In genomic region chr8:119944096-119944811, GRCm38 (mm10) we compare ENCODE assay signal across 9 mouse cellular contexts. TPM values are rescaled to one million over a fixed set of nuclear protein-coding genes. Genes with fewer than 3 reads are reported as not detected.
DNase-seq lines count a peak whose midpoint lies in the region; ATAC-seq and TF ChIP-seq lines count a peak whose summit lies in the region.
"Had no signal": no experiment of that assay in that cellular context is flagged by ENCODE, and none has a peak within 500 bp of the region (broad histone marks: within the 10 kb centered on the region; RNA-seq: fewer than 3 reads in every experiment).

No protein-coding gene starts in this region.

- peaks cover 11 to 47% of the 10 kb centered on the region in 2 experiments for H3K4me1 ChIP-seq in CH12.LX (ENCODE audit: control insufficient read depth in 1 of 2, insufficient read depth in 2 of 2)
- no peaks in the 10 kb centered on the region for H3K4me1 ChIP-seq in embryonic fibroblast, embryonic 13.5 days (ENCODE audit: control insufficient read depth, insufficient read depth, low read length)
- H3K4me1 ChIP-seq in heart, postnatal 0 days (ENCODE audit: control insufficient read depth, insufficient read depth), result no peaks in the 10 kb centered on the region
- no peaks in the 10 kb centered on the region for H3K4me1 ChIP-seq in liver, embryonic 12.5 days
- peaks cover 18% of the 10 kb centered on the region for H3K4me1 ChIP-seq in neural tube, embryonic 13.5 days (replicated peaks)
- H3K4me1 ChIP-seq in stomach, postnatal 0 days (replicated peaks; ENCODE audit: control insufficient read depth, insufficient read depth), result no peaks in the 10 kb centered on the region
- H3K4me1 ChIP-seq: heart, embryonic 15.5 days had no signal

- no peak for TF ChIP-seq EP300 in CH12.LX (IDR thresholded peaks at IDR 0.05; ENCODE audit: low read length)
- no peak for TF ChIP-seq EP300 in heart, postnatal 0 days (IDR thresholded peaks at IDR 0.05; ENCODE audit: low read depth)
- TF ChIP-seq EP300 in stomach, postnatal 0 days (optimal IDR thresholded peaks at IDR 0.05), result no peak

- no peak for TF ChIP-seq POLR2A in CH12.LX (IDR thresholded peaks at IDR 0.05; ENCODE audit: low read depth, low read length)
- no peak for TF ChIP-seq POLR2A in embryonic fibroblast, embryonic 13.5 days (IDR thresholded peaks at IDR 0.05; ENCODE audit: low read depth, low read length)

- peaks cover 72 to 96% of the 10 kb centered on the region in 2 experiments for H3K36me3 ChIP-seq in CH12.LX (replicated peaks in 1 of 2; ENCODE audit: control insufficient read depth in 1 of 2, insufficient read depth in 1 of 2, low read length in 1 of 2)
- peaks cover 58% of the 10 kb centered on the region for H3K36me3 ChIP-seq in heart, postnatal 0 days (replicated peaks; ENCODE audit: control insufficient read depth, insufficient read depth, low read length)
- peaks cover 100% of the 10 kb centered on the region for H3K36me3 ChIP-seq in liver, embryonic 12.5 days
- H3K36me3 ChIP-seq in neural tube, embryonic 13.5 days, result peaks cover 53% of the 10 kb centered on the region
- H3K36me3 ChIP-seq in stomach, postnatal 0 days (ENCODE audit: control insufficient read depth, insufficient read depth, low read length), result peaks cover 15% of the 10 kb centered on the region; the same call in 1 of the 2 replicates

- TF ChIP-seq CTCF in CH12.LX (conservative IDR thresholded peaks at IDR 0.05 in 1 of 2, IDR thresholded peaks at IDR 0.05 in 1 of 2; ENCODE audit: low read depth in 2 of 2, low read length in 2 of 2), result peak; percentile 80 to 84
- TF ChIP-seq CTCF in embryonic fibroblast, embryonic 13.5 days (IDR thresholded peaks at IDR 0.05; ENCODE audit: borderline replicate concordance, insufficient read depth, low read length), result peak; percentile 85
- TF ChIP-seq CTCF in heart, postnatal 0 days (IDR thresholded peaks at IDR 0.05; ENCODE audit: low read depth), result peak; percentile 93
- peak; percentile 97 for TF ChIP-seq CTCF in stomach, postnatal 0 days (IDR thresholded peaks at IDR 0.05; ENCODE audit: low read depth)

- in situ Hi-C loops in CH12.LX (cut with MboI; ENCODE audit: low pct_ligation_motif_present, low pct_unique_long_range_greater_than_20kb, low sequenced_read_pairs), result no loop called here

- no peak overlapping the region for H3K4me3 ChIP-seq in CH12.LX (replicated peaks in 1 of 3; ENCODE audit: low read depth in 2 of 3, low read length in 2 of 3, poor library complexity in 1 of 3)
- no peak overlapping the region for H3K4me3 ChIP-seq in embryonic fibroblast, embryonic 13.5 days (ENCODE audit: insufficient read depth, low read length)
- H3K4me3 ChIP-seq in heart, postnatal 0 days (ENCODE audit: low read depth, low read length), result no peak overlapping the region
- H3K4me3 ChIP-seq in liver, embryonic 12.5 days, result no peak overlapping the region
- no peak overlapping the region for H3K4me3 ChIP-seq in neural tube, embryonic 13.5 days
- H3K4me3 ChIP-seq in stomach, postnatal 0 days (ENCODE audit: low read depth, low read length), result no peak overlapping the region
- H3K4me3 ChIP-seq: heart, embryonic 15.5 days had no signal

- no peak overlapping the region for H3K4me2 ChIP-seq in CH12.LX (ENCODE audit: insufficient read depth, low read depth, poor library complexity, severe bottlenecking)
- H3K4me2 ChIP-seq in heart, postnatal 0 days (ENCODE audit: low read depth, low read length), result no peak overlapping the region
- no peak overlapping the region for H3K4me2 ChIP-seq in liver, embryonic 12.5 days
- no peak overlapping the region for H3K4me2 ChIP-seq in neural tube, embryonic 13.5 days
- H3K4me2 ChIP-seq in stomach, postnatal 0 days (replicated peaks; ENCODE audit: low read depth), result no peak overlapping the region
- H3K4me2 ChIP-seq: heart, embryonic 15.5 days had no signal

- 63% methylated on average over 9 of the region's 9 CpGs for WGBS in heart, postnatal 0 days
- 69% methylated on average over 9 of the region's 9 CpGs for WGBS in liver, embryonic 12.5 days (ENCODE audit: insufficient replicate concordance)
- WGBS in neural tube, embryonic 13.5 days, result 67% methylated on average over 9 of the region's 9 CpGs
- 58% methylated on average over 9 of the region's 9 CpGs for WGBS in stomach, postnatal 0 days

- no peaks in the 10 kb centered on the region for H3K27me3 ChIP-seq in CH12.LX (replicated peaks)
- H3K27me3 ChIP-seq in heart, postnatal 0 days (ENCODE audit: control insufficient read depth, insufficient read depth, low read length), result no peaks in the 10 kb centered on the region
- H3K27me3 ChIP-seq in liver, embryonic 12.5 days (replicated peaks), result no peaks in the 10 kb centered on the region
- no peaks in the 10 kb centered on the region for H3K27me3 ChIP-seq in neural tube, embryonic 13.5 days
- no peaks in the 10 kb centered on the region for H3K27me3 ChIP-seq in stomach, postnatal 0 days (ENCODE audit: control insufficient read depth, insufficient read depth, low read length)
- H3K27me3 ChIP-seq: heart, embryonic 15.5 days had no signal

- no peaks in the 10 kb centered on the region for H3K9me3 ChIP-seq in CH12.LX (replicated peaks; ENCODE audit: low read length)
- no peaks in the 10 kb centered on the region for H3K9me3 ChIP-seq in heart, postnatal 0 days (replicated peaks; ENCODE audit: control insufficient read depth, low read length)
- H3K9me3 ChIP-seq in liver, embryonic 12.5 days (replicated peaks), result no peaks in the 10 kb centered on the region
- H3K9me3 ChIP-seq in neural tube, embryonic 13.5 days, result no peaks in the 10 kb centered on the region
- no peaks in the 10 kb centered on the region for H3K9me3 ChIP-seq in stomach, postnatal 0 days (ENCODE audit: control insufficient read depth, low read length)
- H3K9me3 ChIP-seq: heart, embryonic 15.5 days had no signal

- H3K9ac ChIP-seq in CH12.LX (ENCODE audit: insufficient read depth, low read depth), result no peak overlapping the region
- no peak overlapping the region for H3K9ac ChIP-seq in heart, postnatal 0 days (replicated peaks; ENCODE audit: low read depth, low read length)
- H3K9ac ChIP-seq in liver, embryonic 12.5 days, result no peak overlapping the region
- no peak overlapping the region for H3K9ac ChIP-seq in neural tube, embryonic 13.5 days
- no peak overlapping the region for H3K9ac ChIP-seq in stomach, postnatal 0 days (ENCODE audit: low read length)
- H3K9ac ChIP-seq: heart, embryonic 15.5 days had no signal

- peak; percentile 68 for DNase-seq in CH12.LX (ENCODE audit: extremely low read depth)
- peak; percentile 88 for DNase-seq in brain, adult 2 months (ENCODE audit: low read depth, low spot score)
- peak; percentile 81 for DNase-seq in heart, postnatal 0 days (ENCODE audit: low spot score)
- peak; percentile 82 for DNase-seq in kidney, postnatal 14 days
- peak; percentile 83 for DNase-seq in stomach, postnatal 0 days (ENCODE audit: low spot score)

- peak; percentile 68; the same call in 1 of the 2 replicates for ATAC-seq in heart, postnatal 0 days (ENCODE audit: insufficient read depth, low read depth)
- peak; percentile 57; the same call in 1 of the 2 replicates for ATAC-seq in liver, embryonic 12.5 days
- peak; percentile 47; the same call in 1 of the 2 replicates for ATAC-seq in neural tube, embryonic 13.5 days (ENCODE audit: low read depth)
- ATAC-seq in stomach, postnatal 0 days (ENCODE audit: low FRiP score, low TSS enrichment), result peak; percentile 52

- dilution Hi-C loops in CH12.LX (cut with MboI; ENCODE audit: extremely low pct_ligation_motif_present, extremely low pct_unique_long_range_greater_than_20kb, low sequenced_read_pairs), result no loop called here

- peaks cover 21% of the 10 kb centered on the region; the same call in 1 of the 2 replicates for H3K79me2 ChIP-seq in CH12.LX (replicated peaks; ENCODE audit: control insufficient read depth, extremely low read depth, insufficient read depth, poor library complexity, severe bottlenecking)

- TF ChIP-seq RAD21 in CH12.LX (IDR thresholded peaks at IDR 0.05; ENCODE audit: low read depth, low read length), result peak; percentile 78

- no peak overlapping the region for H3K27ac ChIP-seq in CH12.LX (ENCODE audit: insufficient read depth, low read depth)
- no peak overlapping the region for H3K27ac ChIP-seq in embryonic fibroblast, embryonic 13.5 days (ENCODE audit: insufficient read depth, low read length)
- H3K27ac ChIP-seq in heart, postnatal 0 days (ENCODE audit: low read depth), result no peak overlapping the region
- no peak overlapping the region for H3K27ac ChIP-seq in liver, embryonic 12.5 days
- no peak overlapping the region for H3K27ac ChIP-seq in neural tube, embryonic 13.5 days (replicated peaks)
- H3K27ac ChIP-seq in stomach, postnatal 0 days (replicated peaks), result no peak overlapping the region
- H3K27ac ChIP-seq: heart, embryonic 15.5 days had no signal

RNA-seq across cellular contexts. Expression of gene Gm20388, which starts 33.6 kb away (rescaled TPM):
- 16.5 and 26.3 TPM in 2 replicates for total RNA-seq in CH12.LX (2012; rRNA removed)
- total RNA-seq in CH12.LX (2014; rRNA removed), result 11.9 and 14.8 TPM in 2 replicates
- polyA plus RNA-seq in CH12.LX (2012; ENCODE audit: insufficient read length, low read depth), result 22.2 and 27.2 TPM in 2 replicates
- 82.0 and 82.8 TPM in 2 replicates for polyA plus RNA-seq in embryonic fibroblast, embryonic 13.5 days (2011; ENCODE audit: insufficient read length, low read depth, missing spikeins)
- total RNA-seq in heart, postnatal 0 days (2014; rRNA removed; ENCODE audit: low replicate concordance), result 17.3 and 29.1 TPM in 2 replicates
- polyA plus RNA-seq in heart, postnatal 0 days (2015; fragmentation: Nextera tagmentation; extraction: Ambion mirVana), result not detected in 2 replicates
- not detected in 2 replicates for polyA plus RNA-seq in liver, embryonic 12.5 days (2016; fragmentation: Nextera tagmentation; extraction: Ambion mirVana)
- 0.27 TPM in 1 of 2 replicates, not detected in the other for polyA plus RNA-seq in neural tube, embryonic 13.5 days (2015; fragmentation: Nextera tagmentation; extraction: Ambion mirVana)
- not detected in 2 replicates for polyA plus RNA-seq in stomach, postnatal 0 days (2015; fragmentation: Nextera tagmentation; extraction: Ambion mirVana)
- polyA plus RNA-seq: heart, embryonic 15.5 days had no signal

RNA-seq across cellular contexts. Expression of gene Usp10, which starts 34.1 kb away (rescaled TPM):
- 152 and 167 TPM in 2 replicates for total RNA-seq in CH12.LX (2012; rRNA removed)
- total RNA-seq in CH12.LX (2014; rRNA removed), result 72.3 and 80.0 TPM in 2 replicates
- polyA plus RNA-seq in CH12.LX (2012; ENCODE audit: insufficient read length, low read depth), result 125 and 161 TPM in 2 replicates
- 73.6 and 83.9 TPM in 2 replicates for polyA plus RNA-seq in embryonic fibroblast, embryonic 13.5 days (2011; ENCODE audit: insufficient read length, low read depth, missing spikeins)
- 36.6 and 44.0 TPM in 2 replicates for total RNA-seq in heart, postnatal 0 days (2014; rRNA removed; ENCODE audit: low replicate concordance)
- polyA plus RNA-seq in heart, postnatal 0 days (2015; fragmentation: Nextera tagmentation; extraction: Ambion mirVana), result 47.7 and 54.9 TPM in 2 replicates
- polyA plus RNA-seq in liver, embryonic 12.5 days (2016; fragmentation: Nextera tagmentation; extraction: Ambion mirVana), result 124 and 136 TPM in 2 replicates
- 116 and 125 TPM in 2 replicates for polyA plus RNA-seq in neural tube, embryonic 13.5 days (2015; fragmentation: Nextera tagmentation; extraction: Ambion mirVana)
- polyA plus RNA-seq in stomach, postnatal 0 days (2015; fragmentation: Nextera tagmentation; extraction: Ambion mirVana), result 54.5 and 57.2 TPM in 2 replicates

RNA-seq across cellular contexts. Expression of gene Crispld2, which starts 48.0 kb away (rescaled TPM):
- total RNA-seq in CH12.LX (2012; rRNA removed) (0.04 TPM in 1 of 2 replicates, not detected in the other), CH12.LX (2014; rRNA removed) (not detected in 2 replicates)
- polyA plus RNA-seq in CH12.LX (2012; ENCODE audit: insufficient read length, low read depth), result not detected in 2 replicates
- polyA plus RNA-seq in embryonic fibroblast, embryonic 13.5 days (2011; ENCODE audit: insufficient read length, low read depth, missing spikeins), result 40.9 and 41.4 TPM in 2 replicates
- total RNA-seq in heart, postnatal 0 days (2014; rRNA removed; ENCODE audit: low replicate concordance), result 5.4 and 15.5 TPM in 2 replicates
- 2.5 and 2.6 TPM in 2 replicates for polyA plus RNA-seq in heart, postnatal 0 days (2015; fragmentation: Nextera tagmentation; extraction: Ambion mirVana)
- 1.7 and 2.1 TPM in 2 replicates for polyA plus RNA-seq in liver, embryonic 12.5 days (2016; fragmentation: Nextera tagmentation; extraction: Ambion mirVana)
- 4.3 TPM in 2 replicates for polyA plus RNA-seq in neural tube, embryonic 13.5 days (2015; fragmentation: Nextera tagmentation; extraction: Ambion mirVana)
- 29.2 and 29.6 TPM in 2 replicates for polyA plus RNA-seq in stomach, postnatal 0 days (2015; fragmentation: Nextera tagmentation; extraction: Ambion mirVana)

Comparison
In these comparisons a context has a peak if more than half of its experiments do, and no peak if none do; other contexts are left out.
1. RNA of gene Gm20388, which starts 33.6 kb away (polyA plus RNA-seq): 82.0 to 82.8 TPM in embryonic fibroblast, embryonic 13.5 days and 22.2 to 27.2 TPM in CH12.LX; 0.27 TPM in neural tube, embryonic 13.5 days, not detected in heart, postnatal 0 days, not detected in liver, embryonic 12.5 days and not detected in stomach, postnatal 0 days; every median in the first group is over 10 times any median in the second.
2. Peak in every context shown above with its lines, with median percentiles within 50 percentile points of each other: DNase-seq, CTCF ChIP-seq and ATAC-seq.